Comparison of ENCODE assay signal across 21 mouse cellular contexts in the genomic region with DNA sequence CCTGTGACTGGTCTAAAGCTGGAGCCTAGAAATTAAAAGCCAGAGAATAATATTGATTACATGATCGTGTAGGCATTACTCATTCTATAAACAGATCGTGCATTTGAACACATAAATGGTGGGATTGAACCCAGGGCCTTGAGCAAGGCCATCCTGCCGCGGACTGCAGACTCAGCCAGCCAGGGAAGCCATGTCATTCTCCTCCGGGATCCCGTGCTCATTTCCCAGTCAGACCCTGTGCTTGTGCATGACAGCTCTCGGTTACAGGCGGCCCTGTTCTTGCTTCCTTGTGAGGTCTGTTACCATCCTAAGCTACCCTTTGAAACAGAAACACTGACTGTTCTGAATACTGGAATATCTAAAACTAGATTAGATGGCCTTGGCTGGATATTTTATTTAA. TPM values are rescaled to one million over a fixed set of nuclear protein-coding genes. Genes with fewer than 3 reads are reported as not detected.
DNase-seq lines count a peak whose midpoint lies in the region; ATAC-seq and TF ChIP-seq lines count a peak whose summit lies in the region.
"Had no signal": no experiment of that assay in that cellular context is flagged by ENCODE, and none has a peak within 500 bp of the region (broad histone marks: within the 10 kb centered on the region; RNA-seq: fewer than 3 reads in every experiment).

No protein-coding gene starts in this region.

- H3K9me3 ChIP-seq in heart, embryonic 11.5 days (replicated peaks; ENCODE audit: control insufficient read depth, low read length), result no peaks in the 10 kb centered on the region
- no peaks in the 10 kb centered on the region for H3K9me3 ChIP-seq in intestine, embryonic 14.5 days (ENCODE audit: control insufficient read depth, low read length)
- no peaks in the 10 kb centered on the region for H3K9me3 ChIP-seq in intestine, postnatal 0 days (ENCODE audit: control insufficient read depth)
- H3K9me3 ChIP-seq: embryonic facial prominence, embryonic 13.5 days; embryonic facial prominence, embryonic 15.5 days; forebrain, embryonic 10.5 days had no signal

- no peak for TF ChIP-seq CTCF in intestine, postnatal 0 days (IDR thresholded peaks at IDR 0.05; ENCODE audit: low read depth)
- TF ChIP-seq CTCF in testis, adult 2 months (IDR thresholded peaks at IDR 0.05; ENCODE audit: control insufficient read depth, insufficient read depth, insufficient replicate concordance, low read depth, low read length), result no peak

- H3K27me3 ChIP-seq in heart, embryonic 11.5 days (ENCODE audit: control insufficient read depth, insufficient read depth, low read length), result no peaks in the 10 kb centered on the region
- no peaks in the 10 kb centered on the region for H3K27me3 ChIP-seq in intestine, embryonic 14.5 days (replicated peaks; ENCODE audit: control insufficient read depth, insufficient read depth, low read length)
- H3K27me3 ChIP-seq in intestine, postnatal 0 days (replicated peaks; ENCODE audit: control insufficient read depth, insufficient read depth, low read length), result no peaks in the 10 kb centered on the region
- no peaks in the 10 kb centered on the region for H3K27me3 ChIP-seq in testis, adult 2 months (ENCODE audit: control insufficient read depth, insufficient read depth, low read length)
- H3K27me3 ChIP-seq: embryonic facial prominence, embryonic 13.5 days; embryonic facial prominence, embryonic 15.5 days had no signal

- H3K4me2 ChIP-seq in heart, embryonic 11.5 days, result no peak overlapping the region
- H3K4me2 ChIP-seq in intestine, embryonic 14.5 days (ENCODE audit: low read length), result no peak overlapping the region
- H3K4me2 ChIP-seq in intestine, postnatal 0 days (replicated peaks; ENCODE audit: low read depth), result no peak overlapping the region
- H3K4me2 ChIP-seq: embryonic facial prominence, embryonic 13.5 days; embryonic facial prominence, embryonic 15.5 days had no signal

- H3K27ac ChIP-seq in heart, embryonic 11.5 days (ENCODE audit: low read depth, low read length), result no peak overlapping the region
- no peak overlapping the region for H3K27ac ChIP-seq in intestine, embryonic 14.5 days (ENCODE audit: low read depth)
- H3K27ac ChIP-seq in intestine, postnatal 0 days (ENCODE audit: low read depth, low read length), result no peak overlapping the region
- H3K27ac ChIP-seq in testis, adult 2 months (ENCODE audit: control insufficient read depth, insufficient read depth, low read depth, low read length), result peak overlapping the region; percentile 52; the same call in 1 of the 2 replicates
- H3K27ac ChIP-seq: embryonic facial prominence, embryonic 13.5 days; embryonic facial prominence, embryonic 15.5 days; forebrain, embryonic 10.5 days had no signal

- H3K4me3 ChIP-seq in heart, embryonic 11.5 days (ENCODE audit: low read depth, low read length), result no peak overlapping the region
- H3K4me3 ChIP-seq in intestine, embryonic 14.5 days (ENCODE audit: low read depth, low read length), result no peak overlapping the region
- H3K4me3 ChIP-seq in intestine, postnatal 0 days (ENCODE audit: low read depth, low read length), result no peak overlapping the region
- H3K4me3 ChIP-seq in testis, adult 2 months (ENCODE audit: control insufficient read depth, low read depth, low read length), result no peak overlapping the region
- H3K4me3 ChIP-seq: embryonic facial prominence, embryonic 13.5 days; embryonic facial prominence, embryonic 15.5 days; erythroblast, embryonic 14.5 days; forebrain, embryonic 10.5 days had no signal

- TF ChIP-seq POLR2A in testis, adult 2 months (IDR thresholded peaks at IDR 0.05; ENCODE audit: control insufficient read depth, low read depth, low read length), result no peak

- no peak for ATAC-seq in heart, embryonic 11.5 days (replicated peaks; ENCODE audit: insufficient number of reproducible peaks, low FRiP score, low TSS enrichment)
- ATAC-seq in intestine, embryonic 14.5 days (replicated peaks; ENCODE audit: low FRiP score, low TSS enrichment, low read depth), result no peak
- no peak for ATAC-seq in intestine, postnatal 0 days
- ATAC-seq: forebrain, embryonic 14.5 days; forebrain, embryonic 16.5 days had no signal

- 93% methylated on average over 8 of the region's 8 CpGs for WGBS in heart, embryonic 11.5 days (ENCODE audit: insufficient replicate concordance)
- 91% methylated on average over 8 of the region's 8 CpGs for WGBS in intestine, embryonic 14.5 days
- WGBS in intestine, postnatal 0 days, result 93% methylated on average over 8 of the region's 8 CpGs

- DNase-seq in heart, adult 11 months, result peak; percentile 55
- peak; percentile 28 for DNase-seq in intestine, embryonic 14.5 days (ENCODE audit: low spot score)
- no peak for DNase-seq in testis, postnatal 10 days (ENCODE audit: low spot score)
- DNase-seq: adrenal gland, postnatal 10 days; adrenal gland, postnatal 25 days; cerebellum, adult 11 months; cerebellum, adult 18-20 months; cerebellum, adult 8-10 months; cerebellum, adult 9-11 months; cerebellum, postnatal 14 days; cerebellum, postnatal 36 days; embryo, embryonic 11 days had no signal

- H3K4me1 ChIP-seq in heart, embryonic 11.5 days (ENCODE audit: control insufficient read depth, insufficient read depth, low read length), result no peaks in the 10 kb centered on the region
- H3K4me1 ChIP-seq in intestine, embryonic 14.5 days (replicated peaks; ENCODE audit: control insufficient read depth, insufficient read depth, low read length), result no peaks in the 10 kb centered on the region
- H3K4me1 ChIP-seq in intestine, postnatal 0 days (replicated peaks; ENCODE audit: control insufficient read depth, insufficient read depth, low read length), result no peaks in the 10 kb centered on the region
- peaks cover 2% of the 10 kb centered on the region; the same call in 1 of the 2 replicates for H3K4me1 ChIP-seq in testis, adult 2 months (ENCODE audit: control insufficient read depth, insufficient read depth, low read length)
- H3K4me1 ChIP-seq: embryonic facial prominence, embryonic 13.5 days; forebrain, embryonic 10.5 days had no signal

- H3K36me3 ChIP-seq in heart, embryonic 11.5 days (ENCODE audit: control insufficient read depth, insufficient read depth, low read length), result peaks cover 12% of the 10 kb centered on the region; the same call in 1 of the 2 replicates
- H3K36me3 ChIP-seq in intestine, embryonic 14.5 days (ENCODE audit: control insufficient read depth, insufficient read depth, low read length), result peaks cover 67% of the 10 kb centered on the region
- peaks cover 68% of the 10 kb centered on the region for H3K36me3 ChIP-seq in intestine, postnatal 0 days (ENCODE audit: control insufficient read depth, insufficient read depth)
- peaks cover 2% of the 10 kb centered on the region; the same call in 1 of the 2 replicates for H3K36me3 ChIP-seq in testis, adult 2 months (ENCODE audit: control insufficient read depth, insufficient read depth, low read length)

- H3K9ac ChIP-seq in heart, embryonic 11.5 days (ENCODE audit: low read depth, low read length), result no peak overlapping the region
- H3K9ac ChIP-seq in intestine, embryonic 14.5 days (ENCODE audit: low read length), result no peak overlapping the region
- H3K9ac ChIP-seq in intestine, postnatal 0 days (ENCODE audit: low read depth, low read length), result no peak overlapping the region
- H3K9ac ChIP-seq: embryonic facial prominence, embryonic 13.5 days; embryonic facial prominence, embryonic 15.5 days had no signal

RNA-seq across cellular contexts. Expression of a gene that starts 14.9 kb away (rescaled TPM):
- 10.8 and 12.5 TPM in 2 replicates for polyA plus RNA-seq in heart, embryonic 11.5 days (2014; fragmentation: Nextera tagmentation; extraction: Ambion mirVana)
- 12.1 and 12.8 TPM in 2 replicates for polyA plus RNA-seq in intestine, embryonic 14.5 days (2014; fragmentation: Nextera tagmentation; extraction: Ambion mirVana)
- 8.1 and 8.3 TPM in 2 replicates for polyA plus RNA-seq in intestine, postnatal 0 days (2015; fragmentation: Nextera tagmentation; extraction: Ambion mirVana)
- 1.0 and 1.6 TPM in 2 replicates for polyA plus RNA-seq in testis, adult 2 months (2012; rRNA removed)

RNA-seq across cellular contexts. Expression of a gene that starts 30.2 kb away (rescaled TPM):
- polyA plus RNA-seq in heart, embryonic 11.5 days (2014; fragmentation: Nextera tagmentation; extraction: Ambion mirVana), result 29.7 and 32.1 TPM in 2 replicates
- polyA plus RNA-seq in intestine, embryonic 14.5 days (2014; fragmentation: Nextera tagmentation; extraction: Ambion mirVana), result 36.3 and 38.1 TPM in 2 replicates
- polyA plus RNA-seq in intestine, postnatal 0 days (2015; fragmentation: Nextera tagmentation; extraction: Ambion mirVana), result 31.1 TPM in 2 replicates
- 91.9 and 94.7 TPM in 2 replicates for polyA plus RNA-seq in testis, adult 2 months (2012; rRNA removed)
